Mouse (Mus musculus) right cerebral cortex, postnatal 25 days (tissue): ENCODE results near the gene Sac3d1.
A peak's percentile ranks its signal among the peaks of the same experiment; 100 is the strongest.

Source experiments
- DNase-seq: peaks from one replicate; pipeline ENCODE4 v3.0.0; 2022

Sac3d1 gene

GRCm38 (mm10) chr19:6118677-6119185 is 281 bp upstream of the Sac3d1 start:
- no peak for DNase-seq

DNA sequence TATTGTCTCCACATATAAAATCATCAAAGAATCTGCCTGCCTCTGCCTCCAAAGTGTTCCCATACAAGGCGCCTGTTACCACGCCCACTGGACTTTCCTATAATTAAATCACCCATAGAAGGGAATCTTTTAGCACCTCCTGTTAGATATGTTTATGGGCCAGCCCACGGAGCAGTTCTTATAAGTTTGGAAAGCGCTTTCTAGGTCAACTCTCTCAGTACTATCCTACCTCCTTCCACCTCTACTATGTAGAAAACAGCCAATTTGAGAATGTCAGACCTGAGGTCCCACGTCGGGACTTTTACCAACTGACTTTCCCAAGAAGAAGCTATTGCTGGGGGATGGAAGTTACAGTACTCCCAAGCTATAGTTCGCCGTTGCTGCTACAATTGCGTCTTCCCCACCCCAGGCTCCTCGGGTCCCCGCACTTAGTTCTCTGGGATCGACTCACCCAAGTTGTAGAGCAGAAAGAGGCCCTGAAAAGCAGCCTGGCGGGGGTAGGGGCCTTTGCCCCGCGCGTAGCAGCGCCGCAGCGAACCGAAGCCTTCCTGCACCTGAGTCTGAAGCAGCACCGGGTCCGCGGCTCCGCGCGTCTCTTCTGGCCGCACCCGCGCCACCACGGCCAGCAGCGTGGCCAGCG is 984 bp downstream of the Sac3d1 start:
- DNase-seq = no peak

GRCm38 (mm10) chr19:6116113-6116850 is 2.2 kb downstream of the Sac3d1 start:
- no peak for DNase-seq

- DNase-seq = no peak
Measured at GRCm38 (mm10) chr19:6113116-6113515, 5.3 kb downstream of the Sac3d1 start.

GRCm38 (mm10) chr19:6105586-6105985 is 12.9 kb downstream of the Sac3d1 start, which contains the start of gene Naaladl1:
Gene Naaladl1, plus strand, starts transcription at chr19:6105782.
- no peak for DNase-seq

- no peak for DNase-seq
Measured at GRCm38 (mm10) chr19:6104476-6104875, 14.0 kb downstream of the Sac3d1 start.

- no peak for DNase-seq
Measured at GRCm38 (mm10) chr19:6102169-6102853, 16.1 kb downstream of the Sac3d1 start.

DNA sequence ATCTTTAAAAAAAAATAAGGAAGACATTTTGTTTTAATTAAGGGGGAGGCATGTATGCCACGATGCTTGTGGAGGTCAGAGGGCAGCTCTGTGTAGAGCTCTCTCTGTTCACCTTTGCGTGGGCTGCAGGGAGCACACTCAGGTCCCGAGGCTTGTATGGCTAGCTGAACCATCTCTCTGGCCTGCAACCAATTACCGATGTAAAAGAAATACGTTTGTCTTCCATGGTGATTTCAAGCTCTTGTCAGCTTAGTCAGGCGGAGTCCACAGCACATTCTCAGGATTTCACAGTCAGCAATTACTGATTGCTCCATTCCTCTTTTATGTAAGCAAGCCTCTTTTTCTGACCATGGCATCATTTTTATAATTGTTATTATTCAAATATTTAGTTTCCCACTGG is 17.3 kb downstream of the Sac3d1 start:
- DNase-seq = no peak

DNA sequence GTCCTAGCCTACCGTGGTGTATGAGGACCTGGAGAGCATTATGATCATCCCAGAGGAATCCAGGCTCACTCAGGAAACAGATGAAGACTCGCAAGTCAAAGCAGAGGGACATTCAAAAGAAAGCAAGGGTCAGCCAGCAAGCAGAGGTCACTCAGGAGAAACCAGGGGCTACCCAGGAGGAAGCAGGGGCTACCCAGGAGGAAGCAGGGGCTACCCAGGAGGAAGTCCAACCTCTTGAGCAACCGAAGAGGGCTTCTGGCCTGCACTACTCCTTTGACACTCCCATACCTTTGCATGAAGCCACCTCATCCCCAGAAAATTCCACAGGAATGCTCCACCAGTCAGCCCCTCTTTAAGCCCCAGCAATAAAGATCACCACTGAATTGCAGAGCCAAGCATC is 20.6 kb downstream of the Sac3d1 start:
- DNase-seq = no peak

- DNase-seq = no peak
Measured at GRCm38 (mm10) chr19:6094119-6094518, 24.3 kb downstream of the Sac3d1 start, which contains the start of gene AC131692.1. Gene AC131692.1, plus strand, starts transcription at chr19:6094419.

DNA sequence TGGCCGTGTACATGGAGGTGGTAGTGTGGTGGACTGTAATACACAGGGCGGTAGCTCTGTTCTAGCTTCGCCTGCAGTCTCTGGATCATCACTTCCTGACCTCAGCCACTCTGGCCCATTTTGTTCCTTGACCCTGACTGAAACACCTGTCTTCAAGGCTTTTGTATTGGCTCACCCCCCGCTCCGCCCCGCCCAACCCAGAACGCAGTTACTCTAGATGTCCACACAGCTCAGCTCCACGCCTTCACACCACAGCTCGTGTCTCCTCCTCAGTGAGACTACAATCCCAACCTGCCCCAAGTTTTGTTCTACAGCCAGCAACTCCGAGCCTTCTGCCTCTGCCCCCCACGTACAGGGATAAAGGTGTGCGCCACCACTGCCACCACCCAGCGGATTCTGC is 29.6 kb downstream of the Sac3d1 start:
- no peak for DNase-seq

- no peak for DNase-seq
Measured at GRCm38 (mm10) chr19:6085417-6085879, 33.0 kb downstream of the Sac3d1 start.

DNA sequence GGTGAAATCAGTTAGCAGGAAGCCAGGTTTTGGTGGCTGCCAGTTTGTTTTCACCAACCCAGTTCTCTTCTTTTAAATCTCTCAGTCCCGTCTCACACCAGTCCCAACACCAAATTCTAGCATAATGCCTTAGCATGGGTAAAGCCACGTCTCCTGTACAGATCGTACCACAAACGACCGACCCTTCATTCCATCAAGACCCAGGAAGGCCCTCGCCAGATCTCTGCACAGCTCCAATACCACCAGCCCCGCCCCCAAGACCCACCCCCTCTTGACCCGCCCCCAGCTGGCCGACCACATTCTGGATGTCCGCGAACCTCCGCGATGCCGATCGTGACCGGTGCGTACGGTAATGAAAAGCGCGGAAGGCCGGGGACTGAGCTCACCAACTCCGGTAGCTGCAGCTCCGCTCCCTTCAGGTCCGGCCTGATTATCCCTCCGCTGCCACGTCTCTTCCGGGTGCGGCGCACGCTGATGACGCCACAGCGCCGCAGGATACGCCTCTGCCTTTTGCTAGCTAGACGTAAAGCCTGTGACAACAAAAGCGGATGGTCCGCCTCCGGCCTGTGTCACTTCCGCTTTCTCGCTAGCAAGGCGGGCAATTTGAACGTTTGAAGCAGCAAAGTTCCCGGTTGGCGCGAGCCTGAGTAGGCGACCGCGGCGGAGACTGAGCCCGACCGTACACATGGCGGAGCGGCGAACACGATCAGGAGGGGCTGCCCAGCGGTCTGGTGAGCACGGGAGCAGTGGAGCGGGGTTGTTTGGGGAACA is 33.8 kb downstream of the Sac3d1 start, which contains the start of the genes Zfpl1 and Cdca5:
Gene Zfpl1, minus strand, starts transcription at position 479 of the 771 bp plus-strand sequence.
Gene Cdca5, plus strand, starts transcription at position 506 of the 771 bp plus-strand sequence.
- peak; percentile 95 for DNase-seq

- no peak for DNase-seq
Measured at GRCm38 (mm10) chr19:6082156-6082555, 36.3 kb downstream of the Sac3d1 start, which contains the start of gene Gm28374. Gene Gm28374, minus strand, starts transcription at chr19:6082256.

GRCm38 (mm10) chr19:6079983-6080480 is 38.4 kb downstream of the Sac3d1 start, which contains the start of gene Tmem262:
Gene Tmem262, plus strand, starts transcription at chr19:6080033.
- no peak for DNase-seq

DNA sequence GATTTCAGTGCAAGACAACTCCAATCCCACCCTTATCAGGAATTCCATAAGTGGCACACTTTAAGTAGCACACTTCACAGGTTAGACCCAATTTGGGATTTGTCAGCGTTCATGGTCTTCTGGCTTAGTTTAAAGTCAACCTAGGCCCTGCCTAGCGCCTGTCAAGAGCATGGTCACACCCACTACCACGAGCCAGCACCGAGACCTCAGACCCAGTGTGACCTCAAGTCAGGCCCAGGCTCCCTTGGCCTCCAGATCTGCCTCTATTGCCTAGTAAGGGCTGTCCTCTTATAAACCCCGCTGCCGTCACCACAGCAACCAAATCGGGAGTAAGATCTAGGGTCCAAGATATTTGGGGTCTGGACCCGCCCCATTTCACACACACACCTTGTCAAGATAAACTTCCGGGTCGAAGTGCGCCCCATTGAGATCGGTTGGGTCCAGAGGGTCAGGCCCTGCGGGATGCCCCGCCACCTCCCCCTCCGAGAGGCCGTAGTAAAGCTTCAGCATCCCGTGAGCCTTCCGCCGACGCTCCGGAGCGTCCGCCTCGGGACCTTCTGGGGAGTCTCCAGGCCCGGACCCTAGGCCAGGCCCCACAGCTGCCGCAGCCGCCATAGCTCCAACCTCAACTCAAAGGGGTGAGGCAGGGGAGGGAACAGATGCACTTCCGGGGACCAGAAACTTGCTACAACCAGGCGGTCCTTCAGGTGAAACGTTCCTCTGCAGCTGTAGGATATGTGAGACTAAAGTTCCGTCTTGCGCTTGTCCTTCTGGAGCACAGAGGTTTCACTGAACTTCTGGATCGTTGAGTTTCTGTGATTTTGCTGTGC is 41.7 kb downstream of the Sac3d1 start, which contains the start of gene Vps51:
Gene Vps51, minus strand, starts transcription at position 668 of the 830 bp plus-strand sequence.
- DNase-seq = peak; percentile 86

DNA sequence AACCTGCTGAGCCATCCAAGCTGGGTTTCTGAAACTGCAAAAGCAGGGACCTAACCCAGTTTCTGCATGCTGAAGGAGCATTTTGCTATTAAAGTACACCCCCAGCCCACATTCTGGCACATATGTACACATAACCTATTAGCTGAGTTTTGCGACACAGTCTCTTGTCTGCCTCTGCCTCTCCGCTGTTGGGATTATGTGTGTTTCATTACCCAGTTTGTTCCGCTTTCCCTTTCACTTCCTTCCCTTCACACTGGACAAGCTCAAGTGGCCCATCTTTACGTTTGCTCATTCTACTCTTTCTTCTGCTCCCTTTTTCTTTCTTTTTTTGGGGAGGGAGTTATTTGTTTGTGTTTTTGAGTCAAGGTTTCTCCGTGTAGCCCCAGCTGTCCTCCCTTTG is 44.6 kb downstream of the Sac3d1 start:
- no peak for DNase-seq

GRCm38 (mm10) chr19:6071261-6071660 is 47.2 kb downstream of the Sac3d1 start:
- DNase-seq = no peak

GRCm38 (mm10) chr19:6070571-6071250 is 47.7 kb downstream of the Sac3d1 start:
- no peak for DNase-seq

DNA sequence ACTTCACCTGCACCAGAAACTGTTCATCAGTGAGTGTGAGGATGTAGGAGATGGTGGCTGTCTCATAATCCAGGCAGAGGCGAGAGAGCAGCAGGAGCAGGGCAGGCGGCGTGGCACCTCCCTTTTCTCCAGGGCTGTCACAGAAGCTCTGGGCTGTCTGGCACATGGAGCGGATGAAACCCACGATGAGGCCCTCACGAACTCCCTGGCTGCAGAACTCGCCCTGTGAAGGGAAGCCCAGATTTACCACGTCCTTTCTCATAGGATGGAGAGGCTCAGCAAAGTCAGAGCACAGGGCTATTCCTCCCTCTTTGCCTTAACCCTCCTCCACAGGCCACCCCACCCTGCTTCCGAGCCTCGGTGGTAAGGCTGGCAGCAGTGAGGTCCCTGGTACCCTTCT is 48.6 kb downstream of the Sac3d1 start:
- DNase-seq = no peak
